Mouse (Mus musculus): ENCODE measurements at regions not wholly inside any gene's neighbourhood (a gene's known extent, or its start where the extent isn't known, plus 50 kb on each side); places are given as distances from the start of the nearest gene placed in this dataset.

DNA sequence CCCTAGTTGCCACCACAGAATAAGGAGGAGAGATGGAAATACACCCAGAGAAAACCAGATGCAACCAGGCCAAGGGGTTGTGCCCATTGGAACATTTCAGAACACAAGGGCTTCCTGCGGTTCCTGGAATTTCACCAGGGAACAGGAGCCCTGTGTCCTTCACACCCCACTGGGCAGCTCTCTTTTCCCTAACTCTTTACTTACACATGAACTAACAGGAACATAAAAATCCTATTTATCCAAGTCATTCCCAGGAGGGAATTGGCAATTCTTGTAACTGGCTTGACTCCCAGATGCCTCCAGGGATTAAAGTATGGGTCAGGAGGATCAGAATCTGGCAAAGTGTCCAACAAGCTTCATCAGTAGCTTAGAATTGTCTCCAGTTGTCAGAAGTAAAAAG is 62.2 kb upstream of the Glycam1 start:
- DNase-seq (ENCODE audit: extremely low read depth, insufficient read length, low spot score) = peak; percentile 24

All from 3134 (cell line).